Mouse (Mus musculus) kidney, embryonic 15.5 days (tissue): ENCODE data around the gene Tdo2. TPM values are rescaled to one million over a fixed set of nuclear protein-coding genes. Genes with fewer than 3 reads are reported as not detected.

ENCODE experiments used
- ATAC-seq: fragments of 200-750 bp; cut with Nextera tagmentation; replicated peaks from 2 replicates; pipeline ENCODE4 v1.8.0; 2017; ENCODE audit warnings: moderate TSS enrichment; ENCODE audit not compliant: low FRiP score
- H3K27ac ChIP-seq: fragments of 300-500 bp; sonication (generic); 2 replicates; pipeline ENCODE4 v1.5.1; 2015; ENCODE audit warnings: mild to moderate bottlenecking, inconsistent platforms
- H3K27me3 ChIP-seq: fragments of 300-500 bp; sonication (generic); 2 replicates; pipeline ENCODE4 v1.6.1; 2015; ENCODE audit warnings: inconsistent platforms
- H3K36me3 ChIP-seq: fragments of 300-500 bp; sonication (generic); 2 replicates; pipeline ENCODE4 v1.6.1; 2015; ENCODE audit warnings: inconsistent platforms
- H3K4me1 ChIP-seq: fragments of 300-500 bp; sonication (generic); 2 replicates; pipeline ENCODE4 v1.6.1; 2015; ENCODE audit warnings: inconsistent platforms
- H3K4me2 ChIP-seq: fragments of 300-500 bp; sonication (generic); 2 replicates; pipeline ENCODE4 v1.6.1; 2015; ENCODE audit warnings: moderate library complexity, mild to moderate bottlenecking, inconsistent platforms
- H3K4me3 ChIP-seq: fragments of 300-500 bp; sonication (generic); replicated peaks from 2 replicates; pipeline ENCODE4 v1.5.1; 2015; ENCODE audit warnings: mild to moderate bottlenecking, inconsistent platforms
- H3K9ac ChIP-seq: fragments of 300-500 bp; sonication (generic); 2 replicates; pipeline ENCODE4 v1.6.1; 2015; ENCODE audit warnings: mild to moderate bottlenecking, inconsistent platforms
- H3K9me3 ChIP-seq: fragments of 300-500 bp; sonication (generic); replicated peaks from 2 replicates; pipeline ENCODE4 v1.6.1; 2016; ENCODE audit warnings: inconsistent platforms
- WGBS: fragments of 180-500 bp; shearing (Covaris S2); methylation state at CpG from one replicate; pipeline ENCODE4 v1.1.7; 2015; ENCODE audit warnings: mixed read lengths; 5-methylcytosine and 5-hydroxymethylcytosine counted together
- polyA plus RNA-seq: library from polyadenylated mRNA; unstranded; fragments of >200 nt; fragmentation: Nextera tagmentation; extraction: Ambion mirVana; gene quantifications from 2 replicates; pipeline ENCODE4 v1.2.1, GENCODE M21; 2015

The Tdo2 gene
- polyA plus RNA-seq, 1 experiment from 2014 or later, result 0.09 TPM

- Histone ChIP-seq H3K4me3 (no peak overlapping the region), H3K4me1 (no peaks in the 10 kb centered on the region), H3K9me3 (no peaks in the 10 kb centered on the region), H3K27me3 (no peaks in the 10 kb centered on the region), H3K9ac (no peak overlapping the region), H3K36me3 (no peaks in the 10 kb centered on the region), H3K4me2 (no peak overlapping the region), H3K27ac (no peak overlapping the region)
- WGBS, result 84% methylated on average over 8 of the region's 8 CpGs
- no peak for ATAC-seq
Measured at GRCm38 (mm10) chr3:81983120-81983895, 7.3 kb upstream of the Tdo2 start.

- WGBS, result 66% methylated on average over 5 of the region's 5 CpGs
- no peak within 1 kb of the TSS for H3K27ac ChIP-seq
- no peak within 1 kb of the TSS for H3K4me3 ChIP-seq
- no peaks in the 10 kb centered on the region for H3K27me3 ChIP-seq
- ATAC-seq, result no peak
- H3K36me3 ChIP-seq, result no peaks in the 10 kb centered on the region
- H3K4me1 ChIP-seq, result no peaks in the 10 kb centered on the region
- H3K9ac ChIP-seq, result no peak within 1 kb of the TSS
- H3K9me3 ChIP-seq, result no peaks in the 10 kb centered on the region
- no peak within 1 kb of the TSS for H3K4me2 ChIP-seq
Measured at GRCm38 (mm10) chr3:81981990-81982389, 6.0 kb upstream of the Tdo2 start, which contains the start of gene Asic5. Asic5 (plus strand) TSS chr3:81982290.

GRCm38 (mm10) chr3:81981576-81981975 lies 5.6 kb upstream of the Tdo2 start:
- WGBS, result 67% methylated on average over 5 of the region's 5 CpGs
- Histone ChIP-seq H3K27ac (no peak overlapping the region), H3K4me1 (no peaks in the 10 kb centered on the region), H3K9me3 (no peaks in the 10 kb centered on the region), H3K9ac (no peak overlapping the region), H3K4me3 (no peak overlapping the region), H3K36me3 (no peaks in the 10 kb centered on the region), H3K4me2 (no peak overlapping the region), H3K27me3 (no peaks in the 10 kb centered on the region)
- ATAC-seq, result no peak

DNA sequence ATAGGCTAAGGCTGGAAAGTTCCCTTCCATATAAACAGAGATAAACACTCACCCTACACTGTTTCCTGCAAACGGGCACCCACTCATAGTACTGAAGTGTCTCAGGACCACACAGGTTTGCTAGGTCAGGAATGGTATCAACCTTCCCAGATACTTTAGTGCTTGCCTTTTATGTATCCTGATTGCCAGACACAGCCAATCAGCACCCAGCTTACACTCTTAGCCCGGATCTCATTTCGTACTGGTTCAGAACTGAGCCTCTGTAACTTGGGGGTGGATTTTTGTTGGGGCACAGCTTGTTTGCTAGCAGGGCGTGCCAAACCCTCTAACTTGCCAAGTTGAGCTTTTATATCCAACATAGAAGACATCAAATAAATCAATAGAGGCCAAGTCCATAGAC lies 395 bp downstream of the Tdo2 start:
- 70% methylated on average over 4 of the region's 4 CpGs for WGBS
- H3K36me3 ChIP-seq, result no peaks in the 10 kb centered on the region
- no peak overlapping the region for H3K4me2 ChIP-seq
- no peak overlapping the region for H3K27ac ChIP-seq
- no peak for ATAC-seq
- H3K9me3 ChIP-seq, result no peaks in the 10 kb centered on the region
- H3K27me3 ChIP-seq, result no peaks in the 10 kb centered on the region
- H3K9ac ChIP-seq, result no peak overlapping the region
- H3K4me1 ChIP-seq, result no peaks in the 10 kb centered on the region
- H3K4me3 ChIP-seq, result no peak overlapping the region

GRCm38 (mm10) chr3:81964596-81964995 lies 11.4 kb downstream of the Tdo2 start:
- Histone ChIP-seq H3K9ac (no peak overlapping the region), H3K4me2 (no peak overlapping the region), H3K27me3 (no peaks in the 10 kb centered on the region), H3K27ac (no peak overlapping the region), H3K36me3 (no peaks in the 10 kb centered on the region), H3K4me1 (no peaks in the 10 kb centered on the region), H3K4me3 (no peak overlapping the region), H3K9me3 (no peaks in the 10 kb centered on the region)
- WGBS, result 72% methylated on average over 3 of the region's 3 CpGs
- ATAC-seq, result no peak

DNA sequence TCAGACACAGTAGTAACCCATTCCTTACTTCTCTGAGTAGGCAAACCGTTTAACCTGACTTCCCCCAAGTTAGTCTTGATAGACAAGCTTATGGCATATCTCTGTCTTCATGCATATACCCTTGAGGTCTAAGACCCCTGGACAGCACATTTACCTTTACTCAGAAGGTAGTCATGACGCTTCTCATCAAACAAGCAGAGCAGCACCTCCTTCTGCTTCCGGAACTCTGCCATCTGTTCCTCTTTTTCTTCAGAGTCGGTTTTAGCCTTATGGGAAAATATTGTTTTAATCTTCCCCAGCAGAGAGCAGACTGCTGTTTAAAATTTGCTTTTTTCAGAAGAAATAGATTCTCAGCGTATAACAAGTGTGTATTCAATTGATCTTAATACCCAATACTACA lies 12.2 kb downstream of the Tdo2 start:
- 74% methylated on average over 5 of the region's 5 CpGs for WGBS
- Histone ChIP-seq H3K4me2 (no peak overlapping the region), H3K27ac (no peak overlapping the region), H3K4me3 (no peak overlapping the region), H3K36me3 (no peaks in the 10 kb centered on the region), H3K4me1 (no peaks in the 10 kb centered on the region), H3K9ac (no peak overlapping the region), H3K27me3 (no peaks in the 10 kb centered on the region), H3K9me3 (no peaks in the 10 kb centered on the region)
- ATAC-seq, result no peak

DNA sequence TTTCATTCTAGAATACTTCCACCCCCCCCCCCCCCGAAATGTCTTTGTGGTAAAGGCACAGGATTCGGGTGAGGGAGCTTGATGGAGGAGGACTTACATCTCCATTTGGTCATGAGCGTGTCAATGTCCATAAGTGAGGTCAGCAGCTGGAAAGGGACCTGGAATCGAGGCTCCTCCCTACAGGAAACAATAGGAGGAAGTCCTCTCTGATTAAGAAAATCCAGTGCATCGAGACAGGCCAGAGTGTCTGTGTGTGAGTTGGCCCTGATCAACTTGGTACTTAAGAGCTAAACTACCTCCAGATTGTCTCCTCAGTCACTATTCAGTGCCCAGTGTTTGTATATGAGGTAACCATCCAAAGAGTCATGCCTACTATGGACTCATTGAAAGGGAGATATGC lies 14.7 kb downstream of the Tdo2 start:
- no peaks in the 10 kb centered on the region for H3K4me1 ChIP-seq
- no peak overlapping the region for H3K4me2 ChIP-seq
- no peak overlapping the region for H3K27ac ChIP-seq
- H3K36me3 ChIP-seq, result no peaks in the 10 kb centered on the region
- H3K27me3 ChIP-seq, result no peaks in the 10 kb centered on the region
- H3K9ac ChIP-seq, result no peak overlapping the region
- no peak for ATAC-seq
- WGBS, result 77% methylated on average over 5 of the region's 5 CpGs
- no peaks in the 10 kb centered on the region for H3K9me3 ChIP-seq
- H3K4me3 ChIP-seq, result no peak overlapping the region

GRCm38 (mm10) chr3:81957484-81957883 lies 18.5 kb downstream of the Tdo2 start:
- no peak for ATAC-seq
- 0 out of 2 replicates have a peak, but pooled peaks cover 5% of the 10 kb centered on the region for H3K36me3 ChIP-seq

DNA sequence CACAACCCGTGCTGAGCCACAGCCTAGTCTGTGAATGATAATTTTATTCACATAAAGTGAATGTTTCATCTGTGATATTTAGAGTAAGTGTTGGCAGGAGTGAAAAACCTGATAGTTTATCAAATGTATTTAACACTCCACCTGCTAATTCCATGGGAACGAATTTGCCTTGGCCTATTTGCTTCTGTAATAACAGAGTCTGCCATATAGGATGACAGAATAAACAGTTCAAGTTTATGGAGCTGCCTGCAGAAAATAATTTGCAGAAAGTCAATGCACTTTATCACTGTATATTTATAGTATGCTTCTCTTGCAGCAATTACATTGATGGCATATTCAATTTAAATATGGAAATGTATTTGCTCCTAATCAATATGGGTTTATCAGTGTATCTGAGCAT lies 24.2 kb downstream of the Tdo2 start:
- Histone ChIP-seq H3K9ac (no peak overlapping the region), H3K36me3 (0 out of 2 replicates have a peak, but pooled peaks cover 5% of the 10 kb centered on the region), H3K27ac (no peak overlapping the region), H3K4me2 (no peak overlapping the region), H3K27me3 (no peaks in the 10 kb centered on the region), H3K4me3 (no peak overlapping the region), H3K9me3 (no peaks in the 10 kb centered on the region), H3K4me1 (no peaks in the 10 kb centered on the region)
- WGBS, result 56% methylated on average over 2 of the region's 2 CpGs
- ATAC-seq, result no peak

More at GRCm38 (mm10) chr3:81957484-81957883, 18.5 kb downstream of the Tdo2 start:
- 87% methylated on average over 5 of the region's 5 CpGs for WGBS
- no peak overlapping the region for H3K4me2 ChIP-seq
- H3K9ac ChIP-seq, result no peak overlapping the region
- H3K27me3 ChIP-seq, result no peaks in the 10 kb centered on the region
- no peaks in the 10 kb centered on the region for H3K4me1 ChIP-seq
- H3K4me3 ChIP-seq, result no peak overlapping the region
- H3K9me3 ChIP-seq, result no peaks in the 10 kb centered on the region
- no peak overlapping the region for H3K27ac ChIP-seq

DNA sequence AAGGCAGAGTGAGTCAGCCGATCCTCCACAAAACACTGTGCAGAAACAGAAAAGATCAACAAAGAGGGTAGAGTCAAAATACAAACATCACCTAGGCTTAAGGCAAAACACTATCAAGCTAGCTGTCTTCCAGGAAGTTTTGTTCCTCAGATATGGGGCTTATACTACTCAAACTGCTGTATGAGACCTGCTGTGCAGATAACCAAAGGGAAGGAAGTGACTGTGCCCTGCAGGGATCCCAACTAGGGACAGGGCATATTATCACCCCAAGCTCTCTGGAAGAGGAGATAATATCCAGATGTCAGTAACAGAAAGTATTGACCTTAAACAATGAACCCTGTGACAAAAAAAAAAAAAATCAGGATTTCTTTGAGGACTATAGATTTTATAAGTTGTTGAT lies 27.0 kb downstream of the Tdo2 start:
- Histone ChIP-seq H3K4me2 (no peak overlapping the region), H3K4me1 (no peaks in the 10 kb centered on the region), H3K36me3 (no peaks in the 10 kb centered on the region), H3K4me3 (no peak overlapping the region), H3K9ac (no peak overlapping the region), H3K27me3 (no peaks in the 10 kb centered on the region), H3K9me3 (no peaks in the 10 kb centered on the region), H3K27ac (no peak overlapping the region)
- WGBS, result 85% methylated on average over 1 of the region's 1 CpGs
- ATAC-seq, result no peak

- 92% methylated on average over 7 of the region's 7 CpGs for WGBS
- Histone ChIP-seq H3K27me3 (no peaks in the 10 kb centered on the region), H3K9ac (no peak overlapping the region), H3K9me3 (no peaks in the 10 kb centered on the region), H3K27ac (no peak overlapping the region), H3K4me2 (no peak overlapping the region), H3K4me1 (no peaks in the 10 kb centered on the region), H3K4me3 (no peak overlapping the region), H3K36me3 (no peaks in the 10 kb centered on the region)
- no peak for ATAC-seq
Measured at GRCm38 (mm10) chr3:81944851-81945393, 31.1 kb downstream of the Tdo2 start.

- Histone ChIP-seq H3K36me3 (no peaks in the 10 kb centered on the region), H3K9ac (no peak overlapping the region), H3K27ac (no peak overlapping the region), H3K4me2 (no peak overlapping the region), H3K9me3 (no peaks in the 10 kb centered on the region), H3K27me3 (no peaks in the 10 kb centered on the region), H3K4me1 (no peaks in the 10 kb centered on the region), H3K4me3 (no peak overlapping the region)
- no peak for ATAC-seq
- 80% methylated on average over 3 of the region's 3 CpGs for WGBS
Measured at GRCm38 (mm10) chr3:81943097-81943496, 32.9 kb downstream of the Tdo2 start.

GRCm38 (mm10) chr3:81942341-81942740 lies 33.7 kb downstream of the Tdo2 start:
- Histone ChIP-seq H3K4me3 (no peak overlapping the region), H3K36me3 (no peaks in the 10 kb centered on the region), H3K27ac (no peak overlapping the region), H3K9ac (no peak overlapping the region), H3K9me3 (no peaks in the 10 kb centered on the region), H3K4me2 (no peak overlapping the region), H3K4me1 (no peaks in the 10 kb centered on the region), H3K27me3 (no peaks in the 10 kb centered on the region)
- no peak for ATAC-seq
- 92% methylated on average over 3 of the region's 3 CpGs for WGBS
